Mouse (Mus musculus) stomach, postnatal 0 days (tissue): ENCODE results near the gene Ptk7.

Source experiments
- CTCF ChIP-seq: IDR thresholded peaks from 2 replicates; pipeline ENCODE4 v1.5.1; 2016; ENCODE audit warnings: antibody characterized with exemption, low read depth, mild to moderate bottlenecking, moderate library complexity
- EP300 ChIP-seq: optimal IDR thresholded peaks from 2 replicates; pipeline ENCODE3; 2016; ENCODE audit warnings: antibody characterized with exemption

- TF ChIP-seq CTCF, result no peak
- TF ChIP-seq EP300, result no peak
These were observed 71.2 kb downstream of the Ptk7 start for GRCm38 (mm10) chr17:46558151-46558550.
